10 mouse cellular contexts compared by ENCODE assay signal in genomic region chr4:124692416-124692861, GRCm38 (mm10). TPM values are rescaled to one million over a fixed set of nuclear protein-coding genes. Genes with fewer than 3 reads are reported as not detected.
A peak's percentile ranks its signal among the peaks of the same experiment; 100 is the strongest.
DNase-seq lines count a peak whose midpoint lies in the region; ATAC-seq and TF ChIP-seq lines count a peak whose summit lies in the region.
"Had no signal": no experiment of that assay in that cellular context is flagged by ENCODE, and none has a peak within 500 bp of the region (broad histone marks: within the 10 kb centered on the region; RNA-seq: fewer than 3 reads in every experiment).

No protein-coding gene starts in this region.

- no peaks in the 10 kb centered on the region for H3K36me3 ChIP-seq in kidney, postnatal 0 days (ENCODE audit: insufficient read depth, low read length)
- H3K36me3 ChIP-seq in kidney, adult 2 months (ENCODE audit: control insufficient read depth, insufficient read depth, low read length) = no peaks in the 10 kb centered on the region; the same call in 1 of the 2 replicates
- H3K36me3 ChIP-seq in forebrain, embryonic 11.5 days (ENCODE audit: control insufficient read depth, insufficient read depth, low read length) = no peaks in the 10 kb centered on the region
- H3K36me3 ChIP-seq in liver, embryonic 11.5 days (ENCODE audit: control insufficient read depth, insufficient read depth, low read length) = peaks cover 3% of the 10 kb centered on the region; the same call in 1 of the 2 replicates
- H3K36me3 ChIP-seq in neural tube, embryonic 15.5 days = peaks cover 5% of the 10 kb centered on the region

- no peak for TF ChIP-seq CTCF in kidney, postnatal 0 days (IDR thresholded peaks at IDR 0.05; ENCODE audit: low read depth)
- no peak for TF ChIP-seq CTCF in kidney, adult 2 months (conservative IDR thresholded peaks at IDR 0.05; ENCODE audit: insufficient read depth, insufficient read length, low read depth, low read length)

- ATAC-seq in kidney, postnatal 0 days (replicated peaks; ENCODE audit: low FRiP score, low read depth) = no peak
- ATAC-seq in forebrain, embryonic 11.5 days (replicated peaks; ENCODE audit: low FRiP score) = no peak
- no peak for ATAC-seq in liver, embryonic 11.5 days (replicated peaks; ENCODE audit: low FRiP score)
- no peak for ATAC-seq in neural tube, embryonic 15.5 days (ENCODE audit: low FRiP score)
- no peak for ATAC-seq in granulocyte monocyte progenitor cell, adult 5-6 weeks (replicated peaks; ENCODE audit: poor library complexity, severe bottlenecking)

- H3K27me3 ChIP-seq in kidney, postnatal 0 days (ENCODE audit: insufficient read depth, low read length) = no peaks in the 10 kb centered on the region
- H3K27me3 ChIP-seq in kidney, adult 2 months (replicated peaks; ENCODE audit: control insufficient read depth, insufficient read depth, low read length) = no peaks in the 10 kb centered on the region
- 0 out of 2 replicates have a peak, but pooled peaks cover 2% of the 10 kb centered on the region for H3K27me3 ChIP-seq in forebrain, embryonic 11.5 days (ENCODE audit: control insufficient read depth, insufficient read depth, low read length)
- no peaks in the 10 kb centered on the region for H3K27me3 ChIP-seq in liver, embryonic 11.5 days (replicated peaks; ENCODE audit: control insufficient read depth, insufficient read depth, low read length)
- H3K27me3 ChIP-seq in neural tube, embryonic 15.5 days (replicated peaks) = peaks cover 20% of the 10 kb centered on the region

- peak overlapping the region; percentile 74 for H3K4me3 ChIP-seq in kidney, postnatal 0 days (replicated peaks; ENCODE audit: low read depth, low read length)
- H3K4me3 ChIP-seq in kidney, adult 2 months (ENCODE audit: insufficient read depth, low read depth, low read length) = no peak overlapping the region
- peak overlapping the region; percentile 91 for H3K4me3 ChIP-seq in forebrain, embryonic 11.5 days (ENCODE audit: low read depth, low read length)
- H3K4me3 ChIP-seq in liver, embryonic 11.5 days (ENCODE audit: low read depth, low read length) = peak overlapping the region; percentile 90
- peak overlapping the region; percentile 86 for H3K4me3 ChIP-seq in neural tube, embryonic 15.5 days (replicated peaks)

- no peak for TF ChIP-seq POLR2A in kidney, adult 2 months (IDR thresholded peaks at IDR 0.05; ENCODE audit: low read depth, low read length)

- no peak for DNase-seq in kidney, postnatal 0 days (ENCODE audit: low spot score)
- DNase-seq in kidney, adult 2 months = no peak
- DNase-seq in forebrain, embryonic 11.5 days (ENCODE audit: low spot score) = no peak
- no peak for DNase-seq in liver, embryonic 11.5 days (ENCODE audit: low spot score)
- DNase-seq in cerebellum, postnatal 4 days (ENCODE audit: low spot score in 2 of 2) = no peak
- no peak for DNase-seq in cerebellum, postnatal 36 days
- DNase-seq: right cerebral cortex, postnatal 14 days had no signal

- H3K4me1 ChIP-seq in kidney, postnatal 0 days (replicated peaks; ENCODE audit: insufficient read depth, low read length) = 0 out of 2 replicates have a peak, but pooled peaks cover 5% of the 10 kb centered on the region
- H3K4me1 ChIP-seq in kidney, adult 2 months (ENCODE audit: control insufficient read depth, insufficient read depth, low read length) = peaks cover 17% of the 10 kb centered on the region; the same call in 1 of the 2 replicates
- H3K4me1 ChIP-seq in forebrain, embryonic 11.5 days (replicated peaks; ENCODE audit: control insufficient read depth, insufficient read depth, low read length) = peaks cover 4% of the 10 kb centered on the region; the same call in 1 of the 2 replicates
- peaks cover 20% of the 10 kb centered on the region for H3K4me1 ChIP-seq in liver, embryonic 11.5 days (replicated peaks; ENCODE audit: control insufficient read depth, insufficient read depth, low read length)
- H3K4me1 ChIP-seq in neural tube, embryonic 15.5 days = peaks cover 28% of the 10 kb centered on the region

- H3K9me3 ChIP-seq in kidney, postnatal 0 days (replicated peaks; ENCODE audit: low read length) = no peaks in the 10 kb centered on the region
- no peaks in the 10 kb centered on the region for H3K9me3 ChIP-seq in forebrain, embryonic 11.5 days (ENCODE audit: control insufficient read depth, low read length)
- no peaks in the 10 kb centered on the region for H3K9me3 ChIP-seq in liver, embryonic 11.5 days (ENCODE audit: control insufficient read depth, low read length)
- no peaks in the 10 kb centered on the region for H3K9me3 ChIP-seq in neural tube, embryonic 15.5 days (replicated peaks)

- peak overlapping the region; percentile 77 for H3K4me2 ChIP-seq in kidney, postnatal 0 days (ENCODE audit: low read length)
- peak overlapping the region; percentile 72 for H3K4me2 ChIP-seq in forebrain, embryonic 11.5 days (ENCODE audit: low read depth, low read length, severe bottlenecking)
- peak overlapping the region; percentile 94 for H3K4me2 ChIP-seq in liver, embryonic 11.5 days
- H3K4me2 ChIP-seq in neural tube, embryonic 15.5 days = peak overlapping the region; percentile 79

- peak overlapping the region; percentile 83 for H3K9ac ChIP-seq in kidney, postnatal 0 days (ENCODE audit: low read depth, low read length)
- peak overlapping the region; percentile 81 for H3K9ac ChIP-seq in forebrain, embryonic 11.5 days (ENCODE audit: low read length)
- H3K9ac ChIP-seq in liver, embryonic 11.5 days (ENCODE audit: low read depth, low read length) = peak overlapping the region; percentile 90
- peak overlapping the region; percentile 93 for H3K9ac ChIP-seq in neural tube, embryonic 15.5 days (replicated peaks)

- H3K27ac ChIP-seq in kidney, postnatal 0 days = no peak overlapping the region
- H3K27ac ChIP-seq in kidney, adult 2 months (ENCODE audit: insufficient read depth, low read depth, low read length) = no peak overlapping the region
- H3K27ac ChIP-seq in forebrain, embryonic 11.5 days (ENCODE audit: low read depth, low read length) = no peak overlapping the region
- no peak overlapping the region for H3K27ac ChIP-seq in liver, embryonic 11.5 days (ENCODE audit: low read depth, low read length)
- H3K27ac ChIP-seq in neural tube, embryonic 15.5 days (replicated peaks) = no peak overlapping the region

- WGBS in kidney, postnatal 0 days = 57% methylated on average over 3 of the region's 3 CpGs
- WGBS in kidney, adult 2 months = 41% methylated on average over 3 of the region's 3 CpGs
- WGBS in forebrain, embryonic 11.5 days = 74% methylated on average over 3 of the region's 3 CpGs
- 50% methylated on average over 3 of the region's 3 CpGs for WGBS in liver, embryonic 11.5 days
- WGBS in neural tube, embryonic 15.5 days = 75% methylated on average over 3 of the region's 3 CpGs

RNA-seq across cellular contexts. Expression of gene Utp11, which starts 1.0 kb away (rescaled TPM):
- 61.8 and 63.0 TPM in 2 replicates for polyA plus RNA-seq in kidney, postnatal 0 days (2015; fragmentation: Nextera tagmentation; extraction: Ambion mirVana)
- 6.4 and 7.9 TPM in 2 replicates for polyA plus RNA-seq in kidney, adult 2 months (2012; rRNA removed)
- 55.3 and 63.2 TPM in 2 replicates for polyA plus RNA-seq in forebrain, embryonic 11.5 days (2014; fragmentation: Nextera tagmentation; extraction: Ambion mirVana)
- 73.3 and 80.5 TPM in 2 replicates for polyA plus RNA-seq in liver, embryonic 11.5 days (2014; fragmentation: Nextera tagmentation; extraction: Ambion mirVana)
- polyA plus RNA-seq in neural tube, embryonic 15.5 days (2015; fragmentation: Nextera tagmentation; extraction: Ambion mirVana) = 41.4 and 47.8 TPM in 2 replicates
- total RNA-seq in granulocyte monocyte progenitor cell, adult 5-6 weeks (2014; fragmentation: Nextera tagmentation) = 57.1 and 62.4 TPM in 2 replicates
- total RNA-seq in granulocyte monocyte progenitor cell, adult 5-6 weeks (2017) = 81.6 and 86.4 TPM in 2 replicates

RNA-seq across cellular contexts. Expression of gene Fhl3, which starts 8.1 kb away (rescaled TPM):
- polyA plus RNA-seq in kidney, postnatal 0 days (2015; fragmentation: Nextera tagmentation; extraction: Ambion mirVana) = 9.4 and 10.0 TPM in 2 replicates
- polyA plus RNA-seq in kidney, adult 2 months (2012; rRNA removed) = 8.5 and 10.8 TPM in 2 replicates
- 5.5 and 6.4 TPM in 2 replicates for polyA plus RNA-seq in forebrain, embryonic 11.5 days (2014; fragmentation: Nextera tagmentation; extraction: Ambion mirVana)
- 5.1 and 6.8 TPM in 2 replicates for polyA plus RNA-seq in liver, embryonic 11.5 days (2014; fragmentation: Nextera tagmentation; extraction: Ambion mirVana)
- polyA plus RNA-seq in neural tube, embryonic 15.5 days (2015; fragmentation: Nextera tagmentation; extraction: Ambion mirVana) = 1.8 and 3.3 TPM in 2 replicates
- total RNA-seq in granulocyte monocyte progenitor cell, adult 5-6 weeks (2014; fragmentation: Nextera tagmentation) = 10.4 and 16.6 TPM in 2 replicates
- total RNA-seq in granulocyte monocyte progenitor cell, adult 5-6 weeks (2017) = 5.0 and 6.1 TPM in 2 replicates

RNA-seq across cellular contexts. Expression of gene Sf3a3, which starts 22.1 kb away (rescaled TPM):
- polyA plus RNA-seq in kidney, postnatal 0 days (2015; fragmentation: Nextera tagmentation; extraction: Ambion mirVana) = 92.4 and 103 TPM in 2 replicates
- polyA plus RNA-seq in kidney, adult 2 months (2012; rRNA removed) = 11.1 and 14.5 TPM in 2 replicates
- polyA plus RNA-seq in forebrain, embryonic 11.5 days (2014; fragmentation: Nextera tagmentation; extraction: Ambion mirVana) = 218 and 220 TPM in 2 replicates
- polyA plus RNA-seq in liver, embryonic 11.5 days (2014; fragmentation: Nextera tagmentation; extraction: Ambion mirVana) = 172 and 182 TPM in 2 replicates
- polyA plus RNA-seq in neural tube, embryonic 15.5 days (2015; fragmentation: Nextera tagmentation; extraction: Ambion mirVana) = 88.4 and 105 TPM in 2 replicates
- total RNA-seq in granulocyte monocyte progenitor cell, adult 5-6 weeks (2014; fragmentation: Nextera tagmentation) = 90.7 and 105 TPM in 2 replicates
- total RNA-seq in granulocyte monocyte progenitor cell, adult 5-6 weeks (2017) = 167 and 170 TPM in 2 replicates

RNA-seq across cellular contexts. Expression of gene Pou3f1, which starts 35.8 kb away (rescaled TPM):
- polyA plus RNA-seq in kidney, postnatal 0 days (2015; fragmentation: Nextera tagmentation; extraction: Ambion mirVana) = 0.43 and 0.57 TPM in 2 replicates
- polyA plus RNA-seq in kidney, adult 2 months (2012; rRNA removed) = 0.02 and 0.04 TPM in 2 replicates
- 8.6 and 11.7 TPM in 2 replicates for polyA plus RNA-seq in forebrain, embryonic 11.5 days (2014; fragmentation: Nextera tagmentation; extraction: Ambion mirVana)
- polyA plus RNA-seq in liver, embryonic 11.5 days (2014; fragmentation: Nextera tagmentation; extraction: Ambion mirVana) = 0.16 and 0.21 TPM in 2 replicates
- 4.7 and 6.8 TPM in 2 replicates for polyA plus RNA-seq in neural tube, embryonic 15.5 days (2015; fragmentation: Nextera tagmentation; extraction: Ambion mirVana)
- total RNA-seq in granulocyte monocyte progenitor cell, adult 5-6 weeks (2014; fragmentation: Nextera tagmentation) = not detected in 2 replicates
- total RNA-seq in granulocyte monocyte progenitor cell, adult 5-6 weeks (2017) = not detected in 2 replicates
- total RNA-seq: hematopoietic stem cell, adult 5-6 weeks had no signal

RNA-seq across cellular contexts. Expression of gene Inpp5b, which starts 49.2 kb away (rescaled TPM):
- 21.8 and 27.0 TPM in 2 replicates for polyA plus RNA-seq in kidney, postnatal 0 days (2015; fragmentation: Nextera tagmentation; extraction: Ambion mirVana)
- polyA plus RNA-seq in kidney, adult 2 months (2012; rRNA removed) = 61.0 and 64.2 TPM in 2 replicates
- 34.1 and 36.8 TPM in 2 replicates for polyA plus RNA-seq in forebrain, embryonic 11.5 days (2014; fragmentation: Nextera tagmentation; extraction: Ambion mirVana)
- polyA plus RNA-seq in liver, embryonic 11.5 days (2014; fragmentation: Nextera tagmentation; extraction: Ambion mirVana) = 58.2 and 63.3 TPM in 2 replicates
- 20.6 and 24.9 TPM in 2 replicates for polyA plus RNA-seq in neural tube, embryonic 15.5 days (2015; fragmentation: Nextera tagmentation; extraction: Ambion mirVana)
- total RNA-seq in granulocyte monocyte progenitor cell, adult 5-6 weeks (2014; fragmentation: Nextera tagmentation) = 31.5 and 52.6 TPM in 2 replicates
- total RNA-seq in granulocyte monocyte progenitor cell, adult 5-6 weeks (2017) = 21.1 and 24.6 TPM in 2 replicates
